Mouse (Mus musculus) cerebral cortex, adult 2 months (tissue): ENCODE measurements around the gene Papln.

Experiments
- WGBS: fragments of 180-500 bp; shearing (Covaris S2); methylation state at CpG from one replicate; pipeline ENCODE4 v1.1.7; 2018; 5-methylcytosine and 5-hydroxymethylcytosine counted together

Gene Papln

DNA sequence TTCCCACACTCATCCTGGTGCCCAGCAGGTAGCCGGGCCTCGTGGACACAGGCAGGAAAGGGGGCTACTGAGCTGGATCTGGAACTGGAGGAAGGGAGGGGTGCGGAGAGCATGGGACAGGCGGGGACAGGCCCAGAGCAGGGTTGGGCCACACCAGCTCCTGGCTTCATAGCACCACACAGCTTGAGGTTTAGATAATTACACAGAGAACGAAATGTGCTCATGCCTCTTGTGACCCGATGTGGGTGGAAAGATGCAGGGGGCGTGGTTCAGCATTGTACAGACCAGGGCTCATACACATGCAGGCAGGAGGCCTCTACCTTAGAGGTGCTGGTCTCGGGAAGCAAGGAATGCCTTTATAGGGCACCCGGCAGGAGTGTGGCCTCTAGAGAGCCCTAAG is 4.4 kb downstream of the Papln start:
- WGBS = 82% methylated on average over 9 of the region's 9 CpGs

DNA sequence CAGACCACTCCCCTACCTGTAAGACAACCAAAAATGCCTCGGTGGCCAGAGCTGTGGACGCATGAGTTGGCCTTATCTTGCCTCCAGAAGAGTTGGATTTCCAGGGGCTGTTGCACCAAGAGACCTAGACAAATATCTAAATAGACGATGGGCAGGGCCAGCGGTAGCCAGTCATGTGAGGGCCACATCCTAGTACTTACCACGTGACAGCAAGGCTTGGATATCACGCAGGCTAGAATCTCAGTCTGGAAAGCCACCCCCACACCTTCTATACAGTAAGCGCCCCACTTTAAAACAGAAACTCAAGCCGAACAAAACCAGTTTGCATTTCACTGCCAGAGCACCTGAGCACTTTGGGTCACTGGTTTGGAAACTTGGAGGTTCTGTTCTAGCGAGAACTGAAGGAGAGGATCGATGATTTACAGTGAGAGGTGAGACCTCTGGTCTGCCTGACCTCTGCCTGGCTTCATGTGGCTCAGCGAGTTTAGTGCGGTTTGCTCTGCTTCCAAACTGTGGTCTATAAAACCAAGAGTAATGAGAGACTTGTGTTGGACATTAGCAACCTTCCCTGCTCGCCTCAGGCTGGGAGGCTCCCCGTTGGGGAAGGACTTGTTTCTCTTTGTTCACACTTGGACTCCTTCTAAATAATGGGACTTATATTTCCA is 4.9 kb downstream of the Papln start:
- 83% methylated on average over 14 of the region's 14 CpGs for WGBS

DNA sequence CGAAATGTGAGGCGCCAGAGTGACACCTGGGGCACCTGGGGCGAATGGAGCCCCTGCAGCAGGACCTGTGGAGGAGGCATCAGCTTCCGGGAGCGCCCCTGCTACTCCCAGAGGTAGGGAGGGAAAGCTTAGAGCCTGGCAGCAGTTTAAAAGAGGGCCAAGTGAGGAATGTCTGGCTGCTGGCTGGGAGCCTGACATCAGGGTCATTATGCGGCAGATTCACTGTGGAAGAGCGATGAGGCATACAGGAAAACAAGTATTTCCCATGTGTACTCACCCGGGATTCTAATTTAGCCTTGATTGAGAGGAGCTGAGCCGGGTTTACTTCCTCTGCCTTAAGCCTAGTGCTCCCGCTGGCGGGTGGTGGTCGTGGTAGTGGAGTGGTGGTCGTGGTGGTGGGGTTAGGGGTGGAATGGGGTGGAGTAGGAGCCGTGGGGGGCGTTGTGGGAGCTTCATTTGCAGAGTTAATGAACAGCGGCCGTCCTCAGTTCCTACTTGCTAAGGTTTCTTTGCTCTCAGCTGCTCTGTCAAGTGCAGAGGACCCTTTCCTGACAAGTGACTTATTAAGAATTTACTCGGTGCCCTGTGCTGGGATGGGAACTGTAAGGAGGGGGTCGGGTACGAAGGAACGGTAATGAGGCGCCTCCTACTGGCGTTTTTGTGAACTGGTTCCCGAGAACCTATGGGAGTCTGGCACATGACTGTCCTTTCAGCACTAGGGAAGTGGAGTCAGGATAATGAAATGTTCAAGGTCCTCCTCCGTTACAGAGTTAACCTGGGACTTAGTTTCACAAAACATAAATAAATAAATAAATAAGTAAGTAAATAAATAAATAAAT is 7.2 kb downstream of the Papln start:
- WGBS = 14% methylated on average over 25 of the region's 25 CpGs

DNA sequence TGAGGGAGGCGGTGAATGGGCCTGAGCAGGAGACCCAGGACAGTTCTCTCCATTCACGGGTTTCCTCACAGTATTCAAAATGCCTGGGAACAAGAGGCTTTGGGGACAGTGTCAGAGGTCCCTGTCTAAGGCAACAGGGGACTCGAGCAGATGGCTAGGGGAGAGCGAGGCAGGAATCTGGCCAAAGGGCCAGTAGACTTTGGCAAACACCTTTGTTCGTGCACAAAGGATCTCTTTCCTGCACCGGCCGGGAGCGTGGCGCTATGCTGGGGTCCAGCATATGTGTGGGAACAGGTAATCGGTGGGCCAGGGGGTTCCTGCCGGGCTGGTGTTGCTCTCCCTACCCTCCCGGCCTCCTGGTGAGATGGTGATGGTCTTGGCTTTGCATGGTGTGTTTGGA is 12.2 kb downstream of the Papln start:
- 88% methylated on average over 12 of the region's 12 CpGs for WGBS

DNA sequence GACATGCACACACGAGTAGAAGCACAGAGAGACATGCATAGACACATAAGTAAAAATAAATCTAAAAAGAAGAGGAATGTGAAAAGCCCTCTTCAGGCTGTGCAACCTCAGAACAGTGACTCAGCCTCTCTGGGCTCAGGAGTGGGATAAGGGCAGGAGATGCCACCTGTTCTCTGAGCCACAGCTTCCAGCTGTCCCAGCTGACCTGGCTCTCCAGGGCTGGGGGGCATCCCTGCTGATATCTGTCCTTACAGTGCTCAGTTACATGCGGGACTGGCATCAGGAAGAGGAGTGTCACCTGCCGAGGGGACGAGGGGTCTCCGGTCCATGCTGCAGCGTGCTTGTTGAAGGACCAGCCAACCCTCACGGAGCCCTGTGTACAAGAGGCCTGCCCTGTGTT is 13.3 kb downstream of the Papln start:
- WGBS = 88% methylated on average over 7 of the region's 7 CpGs

DNA sequence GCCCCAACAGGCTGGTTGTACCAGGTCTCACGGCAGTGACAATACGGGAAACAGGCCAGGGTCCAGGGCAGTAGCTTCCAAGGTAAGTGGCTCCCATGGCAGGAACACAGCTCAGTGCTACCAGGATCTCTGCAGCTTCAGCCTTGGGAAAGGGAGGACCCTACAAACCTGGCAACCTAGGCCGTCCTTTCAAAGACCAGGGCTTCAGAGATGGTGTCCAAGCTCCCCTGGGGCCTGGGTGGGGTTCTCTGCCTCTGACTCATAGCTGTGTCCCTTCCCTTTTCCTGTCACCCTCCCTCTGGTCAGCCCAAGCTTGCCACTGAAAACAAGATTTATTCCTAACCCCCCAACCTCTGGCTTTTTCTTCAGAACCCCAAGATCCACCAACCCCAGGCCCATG is 16.7 kb downstream of the Papln start:
- 84% methylated on average over 3 of the region's 3 CpGs for WGBS

DNA sequence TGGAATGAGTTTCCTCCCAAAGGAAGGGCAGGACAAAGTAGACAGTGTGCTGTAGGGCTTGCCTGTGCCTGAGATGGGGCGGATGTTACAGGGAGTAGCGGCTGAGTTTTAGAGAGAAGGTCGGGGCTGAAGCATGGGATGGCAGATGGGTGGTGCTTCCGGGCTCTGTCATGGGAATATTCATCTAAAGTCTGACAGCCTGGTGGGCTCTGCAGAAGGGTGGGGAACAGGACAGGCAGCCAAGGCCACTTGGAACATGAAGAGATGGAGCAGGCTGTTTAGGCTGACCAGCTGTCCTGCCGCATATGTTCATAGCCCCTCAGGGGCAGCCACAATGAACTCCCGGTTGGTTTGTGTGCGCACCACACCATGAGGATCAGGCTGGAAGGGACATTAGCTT is 17.8 kb downstream of the Papln start:
- WGBS = 88% methylated on average over 7 of the region's 7 CpGs

DNA sequence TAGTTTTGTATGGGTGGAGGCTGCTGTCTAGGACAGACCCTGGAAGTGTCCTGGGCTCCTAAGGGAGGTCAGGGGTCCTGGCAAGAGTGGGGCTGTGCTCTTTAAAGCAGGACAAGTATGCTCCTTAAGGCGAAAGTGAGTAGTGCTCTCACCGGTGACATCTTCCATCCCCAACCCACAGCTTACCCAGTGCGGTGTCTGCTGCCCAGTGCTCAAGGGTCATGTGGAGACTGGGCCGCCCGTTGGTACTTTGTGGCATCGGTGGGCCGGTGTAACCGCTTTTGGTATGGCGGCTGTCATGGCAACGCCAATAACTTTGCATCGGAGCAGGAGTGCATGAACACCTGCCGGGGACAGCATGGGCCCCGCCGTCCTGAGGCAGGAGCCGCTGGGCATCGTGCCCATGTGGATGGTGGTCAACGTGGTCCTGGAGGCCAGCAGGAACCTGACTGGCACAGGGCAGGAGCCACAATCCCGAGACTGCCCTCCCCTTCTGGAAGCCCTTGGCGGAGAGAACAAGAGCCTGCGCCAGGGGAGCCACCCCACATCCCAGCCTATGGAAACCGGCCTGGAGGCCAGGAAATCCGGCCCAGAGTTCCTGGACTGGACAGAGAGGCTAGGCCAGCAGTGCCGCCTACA is 18.3 kb downstream of the Papln start:
- 79% methylated on average over 23 of the region's 23 CpGs for WGBS

DNA sequence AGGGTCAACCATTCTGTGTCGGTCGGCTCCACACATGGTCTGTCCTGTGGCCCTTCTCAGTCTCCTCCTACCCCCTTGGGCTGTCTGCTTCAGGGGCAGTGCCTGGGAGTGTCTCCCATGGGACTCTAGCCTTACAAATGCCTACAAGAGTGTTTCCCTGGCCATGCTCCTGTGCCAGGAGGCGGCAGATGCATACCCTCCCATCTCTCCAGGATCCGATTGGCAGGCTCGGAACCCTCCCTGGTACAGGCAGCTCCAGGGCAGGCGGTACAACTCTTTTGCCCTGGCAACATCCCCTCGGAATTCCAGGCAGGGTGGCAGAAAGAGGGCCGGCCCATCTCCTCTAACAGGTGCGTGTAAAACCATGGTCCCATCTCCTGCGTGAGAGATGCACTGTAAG is 19.2 kb downstream of the Papln start:
- WGBS = 95% methylated on average over 10 of the region's 10 CpGs

DNA sequence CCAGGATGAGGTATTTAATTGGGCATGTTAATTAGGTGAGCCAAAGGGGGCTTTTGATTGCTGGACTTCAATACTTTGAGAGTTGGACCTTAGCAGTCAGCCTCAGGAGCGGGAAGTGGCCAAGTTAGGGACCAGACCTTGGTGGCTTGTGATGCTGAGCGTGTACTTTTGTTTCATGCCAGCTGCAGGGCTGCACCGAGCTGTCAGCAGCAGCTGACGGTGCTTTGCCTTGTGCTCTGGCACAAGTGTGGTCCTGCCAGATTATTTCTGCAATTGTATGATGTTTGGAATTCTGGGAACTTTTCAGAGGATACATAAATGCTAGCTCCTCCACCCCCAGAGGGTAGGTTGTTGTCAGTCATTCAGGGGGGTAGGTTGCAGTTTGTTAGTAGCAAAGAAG is 21.9 kb downstream of the Papln start:
- WGBS = 41% methylated on average over 4 of the region's 4 CpGs

DNA sequence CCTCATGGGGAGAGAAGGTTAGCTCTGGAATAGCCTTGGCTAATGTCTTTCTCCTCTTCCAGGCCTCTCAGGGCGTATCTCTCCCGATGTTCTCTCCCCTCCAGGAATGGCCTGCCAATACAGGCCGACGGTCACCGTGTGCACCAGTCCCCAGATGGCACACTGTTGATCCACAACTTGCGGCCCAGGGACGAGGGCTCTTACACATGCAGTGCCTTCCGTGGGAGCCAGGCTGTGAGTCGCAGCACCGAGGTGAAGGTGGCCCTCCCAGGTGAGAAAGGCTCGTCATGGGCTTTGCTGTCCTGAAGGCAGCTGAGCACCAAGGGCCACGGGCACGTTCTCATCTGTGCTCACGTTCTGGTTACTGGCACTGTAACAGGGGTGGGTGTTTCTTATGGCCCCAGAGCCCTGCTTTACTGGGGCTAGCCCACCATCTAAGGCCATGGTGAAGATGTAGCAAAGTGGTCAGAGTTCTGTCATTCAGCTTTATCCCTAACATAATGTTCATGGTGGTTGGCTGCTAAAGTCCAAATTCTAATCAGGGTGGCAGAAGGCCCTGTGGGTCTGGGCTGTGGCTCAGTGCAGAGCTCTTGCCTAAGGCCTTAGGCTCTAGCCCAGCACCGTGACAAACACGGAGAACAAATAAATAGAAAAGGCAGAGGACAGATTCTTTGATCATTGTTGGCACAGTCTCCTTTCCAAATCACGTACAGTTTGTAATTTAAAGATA is 25.8 kb downstream of the Papln start:
- 87% methylated on average over 17 of the region's 17 CpGs for WGBS

DNA sequence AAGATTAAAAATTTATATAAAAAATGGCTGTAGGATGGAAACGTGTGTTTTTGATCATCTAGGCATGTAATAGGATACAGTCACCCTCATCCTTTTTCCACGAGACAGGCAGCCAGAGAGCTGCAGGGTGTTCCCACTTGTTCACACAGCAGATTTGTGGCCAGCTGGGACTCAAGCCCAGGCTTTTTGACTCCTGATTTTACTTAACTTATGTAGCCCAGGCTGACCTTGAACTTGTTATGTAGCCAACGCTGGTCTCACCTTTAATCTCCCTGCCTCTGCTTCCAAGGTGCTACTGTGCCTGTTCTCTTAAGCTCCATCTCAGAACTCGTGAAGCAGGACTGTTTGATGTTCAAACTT is 26.3 kb downstream of the Papln start:
- WGBS = 53% methylated on average over 4 of the region's 4 CpGs

DNA sequence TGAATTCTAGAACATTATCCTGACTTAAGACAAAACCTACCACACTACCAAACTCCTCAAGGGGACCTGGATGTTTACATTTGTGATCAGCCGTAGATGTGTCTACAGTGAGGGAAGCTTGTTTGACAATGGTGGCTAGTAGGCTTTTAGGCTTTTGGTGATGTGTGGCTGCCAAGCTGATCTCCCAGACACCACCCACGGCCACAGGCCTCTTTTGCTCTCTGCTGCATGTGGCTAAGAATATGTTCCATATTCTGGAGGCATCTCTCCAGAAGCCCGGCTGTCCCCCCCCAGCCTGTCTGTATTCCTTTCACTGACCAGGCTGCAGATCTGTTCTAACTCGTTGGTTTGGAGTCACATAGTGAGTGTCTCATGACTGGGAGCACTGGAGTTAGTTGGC is 27.3 kb downstream of the Papln start:
- 47% methylated on average over 4 of the region's 4 CpGs for WGBS

DNA sequence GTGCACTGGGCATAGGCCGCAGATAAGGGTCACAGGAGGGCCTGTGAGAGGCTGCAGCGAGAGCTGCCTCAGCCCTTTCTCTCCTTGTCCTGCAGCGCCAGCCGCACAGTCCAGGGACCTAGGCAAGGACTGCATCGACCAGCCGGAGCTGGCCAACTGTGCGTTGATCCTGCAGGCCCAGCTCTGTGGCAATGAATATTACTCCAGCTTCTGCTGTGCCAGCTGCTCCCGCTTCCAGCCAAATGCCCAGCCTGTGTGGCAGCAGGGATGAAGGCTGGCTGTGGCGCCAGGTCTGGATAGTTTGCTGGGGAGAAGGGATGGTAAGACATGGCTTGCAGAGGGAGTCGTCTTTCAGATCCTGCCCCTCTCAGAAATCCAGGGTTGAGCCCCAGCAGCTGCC is 28.3 kb downstream of the Papln start:
- WGBS = 72% methylated on average over 10 of the region's 10 CpGs

DNA sequence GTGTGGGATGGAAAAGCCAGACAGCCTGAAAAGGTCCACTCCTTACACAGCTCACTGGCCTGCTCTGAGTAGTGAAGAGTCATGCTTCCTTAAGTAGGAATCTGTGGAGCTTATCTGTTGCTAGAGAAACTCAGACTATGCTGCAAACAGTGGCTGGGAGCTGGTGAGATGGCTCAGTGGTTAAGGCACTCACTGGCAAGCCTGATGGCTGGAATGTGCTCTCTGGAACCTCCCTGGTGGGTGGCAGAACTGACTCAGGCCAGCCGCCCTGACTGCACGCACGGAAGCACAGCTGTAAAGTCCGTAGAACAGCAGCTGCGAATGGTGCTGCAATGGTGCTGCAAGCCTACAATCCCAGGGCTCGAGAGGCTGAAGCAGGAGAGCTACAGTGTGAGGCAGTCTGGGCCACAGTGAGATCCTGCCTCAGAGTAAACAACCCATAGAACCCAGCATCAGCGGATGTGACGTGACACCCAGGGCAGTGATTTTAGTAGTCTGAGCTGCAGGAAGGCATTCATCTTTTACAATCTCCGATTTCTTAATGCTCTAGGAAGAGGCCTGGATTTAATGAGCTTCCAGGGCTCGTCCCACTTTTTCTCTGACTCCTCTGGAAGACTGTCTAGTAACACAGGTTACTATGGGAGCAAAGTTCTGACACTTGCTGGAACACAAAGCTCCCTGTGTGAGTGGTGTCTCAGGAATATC is 29.4 kb downstream of the Papln start:
- 77% methylated on average over 10 of the region's 10 CpGs for WGBS

DNA sequence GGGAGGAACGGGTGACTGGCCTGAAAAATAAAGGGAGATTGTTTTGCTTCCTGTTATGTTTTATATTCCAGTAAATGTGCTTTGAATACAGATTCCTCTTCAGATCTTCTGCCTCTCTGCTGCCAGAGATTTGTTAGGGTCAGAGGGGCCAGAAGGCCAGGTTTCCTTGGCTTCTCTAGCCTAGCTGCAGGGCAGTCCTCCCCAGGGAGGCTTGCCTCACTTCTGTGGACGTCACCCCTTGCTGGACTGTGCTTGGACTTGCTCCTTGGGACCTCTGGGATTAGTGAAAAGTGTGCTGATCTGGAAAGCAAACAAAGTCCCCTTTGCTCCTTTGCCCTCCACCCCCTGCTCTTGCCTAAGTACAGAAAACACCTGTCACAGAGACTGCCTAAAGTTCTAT is 31.6 kb downstream of the Papln start:
- 55% methylated on average over 2 of the region's 2 CpGs for WGBS

DNA sequence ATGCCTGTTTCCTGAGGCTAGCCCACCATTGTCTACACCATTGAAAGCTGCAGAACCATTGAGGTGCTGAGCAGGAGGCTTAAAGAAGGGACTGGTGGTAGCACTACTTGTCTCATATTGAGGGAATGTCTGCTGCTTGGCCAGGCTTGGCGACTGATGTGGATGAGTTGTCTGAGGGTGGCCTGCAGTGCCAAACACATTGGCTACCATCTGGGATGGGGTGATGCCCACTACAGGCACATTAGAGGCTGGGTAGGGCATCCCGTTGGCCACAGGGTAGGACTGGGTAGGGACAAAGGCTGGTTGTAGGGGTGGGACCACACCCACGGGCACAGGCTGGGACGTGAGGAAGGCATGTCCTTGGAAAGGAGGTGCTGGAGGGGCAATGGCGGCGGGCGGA is 32.2 kb downstream of the Papln start:
- 78% methylated on average over 7 of the region's 7 CpGs for WGBS

DNA sequence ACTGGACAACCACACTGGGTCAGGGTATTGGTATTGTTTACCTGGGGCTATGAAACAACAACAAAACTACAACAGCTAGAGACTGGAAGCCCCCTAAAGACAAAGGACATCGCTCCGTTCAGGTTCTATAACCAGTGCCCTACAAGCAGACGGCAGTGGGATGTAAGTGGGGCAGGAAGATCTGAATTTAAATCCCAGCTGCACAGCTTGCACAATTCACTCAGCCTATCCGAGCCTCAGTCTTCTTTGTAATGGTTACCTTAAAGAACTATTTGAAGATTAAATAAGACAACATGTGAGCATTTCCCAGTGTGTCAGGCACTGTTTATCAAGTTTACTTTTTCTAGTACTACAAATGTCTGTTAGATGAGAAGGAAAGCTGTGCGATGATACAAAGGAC is 34.9 kb downstream of the Papln start:
- WGBS = 80% methylated on average over 5 of the region's 5 CpGs

DNA sequence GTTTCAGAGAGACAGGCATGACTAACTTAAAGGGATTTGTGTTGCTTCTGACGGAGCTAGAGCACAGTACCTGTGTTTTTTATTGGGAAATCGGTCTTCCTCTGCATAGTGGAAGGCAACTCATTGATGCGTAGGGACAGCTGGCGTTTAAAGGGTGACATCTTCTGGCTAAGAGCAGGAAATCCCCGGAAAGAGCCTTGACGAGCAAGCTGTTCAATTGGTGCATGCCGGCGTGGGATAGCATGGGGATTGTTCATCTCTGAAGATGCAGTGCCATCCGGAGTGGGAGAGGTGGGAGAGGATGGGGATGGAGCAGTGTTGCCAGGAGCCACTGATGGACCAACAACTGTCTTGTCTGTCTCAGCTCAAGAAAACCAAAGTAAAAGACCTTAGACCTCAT is 37.5 kb downstream of the Papln start:
- 32% methylated on average over 9 of the region's 9 CpGs for WGBS

DNA sequence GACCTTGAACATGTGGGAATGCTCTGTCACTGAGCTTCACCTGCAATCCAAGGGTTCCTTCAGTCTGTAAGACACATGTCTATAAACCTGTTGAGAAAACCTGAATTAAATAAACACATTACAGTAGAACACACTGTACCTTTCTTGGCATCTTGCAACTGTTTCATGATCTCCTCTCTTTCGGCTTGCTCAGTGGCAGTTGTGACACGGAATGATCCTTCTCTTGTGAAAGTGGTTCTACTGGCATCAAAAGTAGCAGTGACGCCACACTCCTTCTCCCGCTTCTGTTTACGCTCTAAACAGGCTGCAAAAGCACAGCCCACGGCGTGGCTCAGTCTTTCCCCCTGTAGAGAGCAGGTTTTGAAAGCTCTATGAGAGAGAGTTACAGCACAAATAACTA is 40.2 kb downstream of the Papln start:
- WGBS = 53% methylated on average over 7 of the region's 7 CpGs

DNA sequence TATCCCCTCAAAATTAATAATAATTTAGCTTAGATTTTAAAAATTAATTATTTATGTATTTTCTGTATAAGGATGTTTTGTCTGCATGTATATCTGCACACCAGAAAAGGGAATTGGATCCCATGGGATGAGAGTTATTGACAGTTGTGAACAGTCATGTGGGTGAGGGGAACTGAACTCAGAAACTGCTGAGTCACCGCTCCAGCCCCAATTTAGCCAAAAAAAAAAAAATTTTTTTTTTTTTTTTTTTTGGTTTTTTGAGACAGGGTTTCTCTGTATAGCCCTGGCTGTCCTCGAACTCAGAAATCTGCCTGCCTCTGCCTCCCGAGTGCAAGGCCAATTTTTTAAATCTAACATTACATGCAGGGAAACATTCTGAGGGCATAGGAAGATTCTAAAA is 48.5 kb downstream of the Papln start:
- WGBS = 77% methylated on average over 3 of the region's 3 CpGs

DNA sequence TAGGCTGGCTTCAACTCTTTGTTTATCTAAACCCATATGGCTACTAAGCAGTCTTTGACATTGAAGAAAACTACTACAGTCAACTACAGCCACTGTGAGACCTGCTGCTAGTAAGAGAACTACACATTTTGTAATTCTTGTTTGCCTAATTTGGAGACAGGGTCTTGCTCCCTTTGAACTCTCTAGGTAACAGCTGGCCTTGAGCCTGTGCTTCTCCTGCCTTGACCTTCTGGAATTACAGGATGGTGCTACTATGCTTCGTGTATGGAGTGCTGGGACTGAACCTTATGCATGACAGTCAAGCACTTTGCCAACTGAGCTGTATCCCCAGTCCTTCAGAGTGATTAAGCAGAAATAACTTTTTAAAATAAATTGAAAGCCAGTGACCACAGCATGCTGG is 53.2 kb downstream of the Papln start:
- WGBS = 81% methylated on average over 1 of the region's 1 CpGs
